Mouse (Mus musculus) neural tube, embryonic 12.5 days (tissue): ENCODE measurements at regions not wholly inside any gene's neighbourhood (a gene's known extent, or its start where the extent isn't known, plus 50 kb on each side); places are given as distances from the start of the nearest gene placed in this dataset.

Experiments used
- ATAC-seq: fragments of 200-750 bp; cut with Nextera tagmentation; 2 replicates; pipeline ENCODE4 v1.8.0; 2017; ENCODE audit warnings: low read depth, mild to moderate bottlenecking, moderate TSS enrichment, moderate library complexity; ENCODE audit not compliant: low FRiP score
- H3K27ac ChIP-seq: fragments of 300-500 bp; sonication (generic); 2 replicates; pipeline ENCODE4 v1.5.1; 2016
- H3K27me3 ChIP-seq: fragments of 300-500 bp; sonication (generic); replicated peaks from 2 replicates; pipeline ENCODE4 v1.6.1; 2016; ENCODE audit warnings: mild to moderate bottlenecking
- H3K36me3 ChIP-seq: fragments of 300-500 bp; sonication (generic); 2 replicates; pipeline ENCODE4 v1.6.1; 2016; ENCODE audit warnings: mild to moderate bottlenecking
- H3K4me1 ChIP-seq: fragments of 300-500 bp; sonication (generic); 2 replicates; pipeline ENCODE4 v1.6.1; 2016
- H3K4me2 ChIP-seq: fragments of 300-500 bp; sonication (generic); replicated peaks from 2 replicates; pipeline ENCODE4 v1.6.1; 2016; ENCODE audit warnings: mild to moderate bottlenecking
- H3K4me3 ChIP-seq: fragments of 300-500 bp; sonication (generic); 2 replicates; pipeline ENCODE4 v1.5.1; 2016
- H3K9ac ChIP-seq: fragments of 300-500 bp; sonication (generic); 2 replicates; pipeline ENCODE4 v1.6.1; 2016; ENCODE audit warnings: mild to moderate bottlenecking
- H3K9me3 ChIP-seq: fragments of 300-500 bp; sonication (generic); 2 replicates; pipeline ENCODE4 v1.6.1; 2016; ENCODE audit warnings: mild to moderate bottlenecking
- WGBS: fragments of 180-500 bp; shearing (Covaris S2); methylation state at CpG from one replicate; pipeline ENCODE4 v1.1.7; 2016; 5-methylcytosine and 5-hydroxymethylcytosine counted together

GRCm38 (mm10) chr10:19412926-19413325, 56.6 kb downstream of the Olig3 start:
- H3K9me3 ChIP-seq, result no peaks in the 10 kb centered on the region
- no peak overlapping the region for H3K4me2 ChIP-seq
- no peak for ATAC-seq
- no peaks in the 10 kb centered on the region for H3K36me3 ChIP-seq
- 36% methylated on average over 2 of the region's 2 CpGs for WGBS
- peaks cover 3% of the 10 kb centered on the region; the same call in 1 of the 2 replicates for H3K27me3 ChIP-seq
- H3K27ac ChIP-seq, result no peak overlapping the region
- no peak overlapping the region for H3K9ac ChIP-seq
- H3K4me3 ChIP-seq, result no peak overlapping the region
- peaks cover 4% of the 10 kb centered on the region; the same call in 1 of the 2 replicates for H3K4me1 ChIP-seq

DNA sequence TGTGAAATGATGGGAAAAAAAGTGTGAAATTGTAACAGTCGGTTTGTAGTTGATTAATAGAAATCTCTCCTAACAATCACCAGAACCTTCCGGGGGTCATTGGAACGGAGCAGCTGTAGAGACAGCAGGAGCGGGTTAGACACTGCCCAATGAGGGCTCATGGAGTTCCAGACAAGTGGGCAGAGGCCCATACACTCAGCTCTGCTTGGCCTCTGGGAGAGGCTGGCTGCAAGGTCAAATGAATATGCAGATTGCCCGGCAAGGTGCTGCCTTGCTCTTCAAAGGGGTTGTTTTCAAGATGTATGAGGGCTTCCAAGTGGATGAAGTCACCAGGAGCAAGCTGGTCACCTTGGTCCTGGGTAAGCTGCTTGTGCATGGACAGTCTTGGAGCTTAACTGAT, 57.6 kb downstream of the Olig3 start:
- H3K27ac ChIP-seq, result no peak overlapping the region
- ATAC-seq, result no peak

DNA sequence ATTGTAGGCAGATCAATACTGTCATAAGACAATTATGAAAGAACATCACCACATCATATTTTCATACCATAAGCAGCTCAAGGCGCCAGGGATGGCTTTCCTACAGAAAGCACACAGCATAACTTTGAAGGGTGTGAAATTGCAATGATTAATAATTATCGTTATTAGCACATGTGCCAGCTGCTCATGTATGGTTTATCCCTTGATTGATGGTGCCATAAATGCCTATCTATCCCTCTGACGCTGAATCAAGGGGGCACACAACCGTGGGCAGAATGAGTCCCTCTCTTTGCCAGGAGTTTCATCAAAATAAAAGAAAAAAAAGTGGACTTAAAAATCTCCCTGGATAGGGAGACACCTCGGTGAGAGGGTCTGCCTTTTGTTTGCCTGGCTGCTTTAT, 58.5 kb downstream of the Olig3 start:
- WGBS, result 8% methylated on average over 5 of the region's 5 CpGs
- Histone ChIP-seq H3K27me3 (no peaks in the 10 kb centered on the region), H3K9me3 (no peaks in the 10 kb centered on the region), H3K4me1 (peaks cover 4% of the 10 kb centered on the region; the same call in 1 of the 2 replicates), H3K36me3 (no peaks in the 10 kb centered on the region), H3K27ac (no peak overlapping the region), H3K4me2 (no peak overlapping the region), H3K4me3 (no peak overlapping the region), H3K9ac (no peak overlapping the region)
- no peak for ATAC-seq

More for the DNA sequence above, 57.6 kb downstream of the Olig3 start:
- WGBS, result 8% methylated on average over 5 of the region's 5 CpGs
- Histone ChIP-seq H3K27me3 (no peaks in the 10 kb centered on the region), H3K9me3 (no peaks in the 10 kb centered on the region), H3K4me2 (no peak overlapping the region), H3K4me1 (peaks cover 4% of the 10 kb centered on the region; the same call in 1 of the 2 replicates), H3K36me3 (no peaks in the 10 kb centered on the region), H3K4me3 (no peak overlapping the region), H3K9ac (no peak overlapping the region)

DNA sequence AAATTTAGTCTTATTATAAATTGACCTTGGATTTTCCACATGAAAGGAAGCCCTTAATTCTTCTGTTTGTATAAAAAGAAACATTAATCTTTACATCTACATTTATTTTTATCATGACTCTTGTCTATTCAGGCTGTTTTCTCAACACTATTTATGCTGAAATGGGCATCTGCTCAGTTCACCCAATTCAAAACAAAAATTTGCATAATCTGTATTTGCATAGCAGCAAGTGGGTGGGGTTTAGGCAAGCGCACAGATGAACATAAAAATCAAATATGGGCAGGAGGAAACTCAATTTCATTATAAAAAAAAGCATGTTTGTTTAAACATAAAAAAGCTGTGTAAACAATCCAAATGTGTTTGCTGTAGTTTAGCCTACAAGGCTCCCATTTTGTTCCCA, 67.7 kb downstream of the Olig3 start:
- Histone ChIP-seq H3K36me3 (no peaks in the 10 kb centered on the region), H3K27ac (no peak overlapping the region), H3K9me3 (no peaks in the 10 kb centered on the region), H3K9ac (no peak overlapping the region), H3K4me3 (no peak overlapping the region), H3K4me1 (no peaks in the 10 kb centered on the region), H3K27me3 (no peaks in the 10 kb centered on the region), H3K4me2 (no peak overlapping the region)
- ATAC-seq, result no peak
- WGBS, result 64% methylated on average over 1 of the region's 1 CpGs

DNA sequence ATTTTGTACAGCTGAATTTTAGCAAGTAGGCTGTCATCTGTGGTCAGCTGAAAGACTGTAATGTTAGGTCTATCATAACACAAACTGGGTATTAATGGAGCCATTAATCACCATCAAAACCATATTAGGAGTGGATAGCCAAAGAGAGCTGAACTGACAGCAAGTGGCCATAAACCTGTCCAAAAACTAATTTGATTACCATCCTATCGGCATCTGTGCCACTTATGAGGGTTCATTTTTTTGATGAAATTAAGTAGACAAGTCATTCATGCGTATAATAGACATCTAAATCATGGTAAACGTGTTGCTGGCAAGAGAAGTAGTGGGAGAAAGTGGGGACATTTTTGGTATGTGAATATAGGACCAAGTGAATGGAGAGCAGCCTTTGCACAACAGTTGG, 68.6 kb downstream of the Olig3 start:
- 56% methylated on average over 3 of the region's 3 CpGs for WGBS
- H3K4me1 ChIP-seq, result no peaks in the 10 kb centered on the region
- no peak overlapping the region for H3K4me3 ChIP-seq
- no peaks in the 10 kb centered on the region for H3K27me3 ChIP-seq
- H3K27ac ChIP-seq, result no peak overlapping the region
- H3K4me2 ChIP-seq, result no peak overlapping the region
- no peaks in the 10 kb centered on the region for H3K36me3 ChIP-seq
- no peak for ATAC-seq
- H3K9ac ChIP-seq, result no peak overlapping the region
- H3K9me3 ChIP-seq, result no peaks in the 10 kb centered on the region

GRCm38 (mm10) chr10:19426835-19427234, 70.5 kb downstream of the Olig3 start:
- WGBS, result 87% methylated on average over 3 of the region's 3 CpGs
- H3K27me3 ChIP-seq, result no peaks in the 10 kb centered on the region
- ATAC-seq, result no peak
- H3K27ac ChIP-seq, result no peak overlapping the region
- H3K4me3 ChIP-seq, result no peak overlapping the region
- no peaks in the 10 kb centered on the region for H3K4me1 ChIP-seq
- H3K36me3 ChIP-seq, result no peaks in the 10 kb centered on the region
- H3K9ac ChIP-seq, result no peak overlapping the region
- H3K9me3 ChIP-seq, result no peaks in the 10 kb centered on the region
- no peak overlapping the region for H3K4me2 ChIP-seq

DNA sequence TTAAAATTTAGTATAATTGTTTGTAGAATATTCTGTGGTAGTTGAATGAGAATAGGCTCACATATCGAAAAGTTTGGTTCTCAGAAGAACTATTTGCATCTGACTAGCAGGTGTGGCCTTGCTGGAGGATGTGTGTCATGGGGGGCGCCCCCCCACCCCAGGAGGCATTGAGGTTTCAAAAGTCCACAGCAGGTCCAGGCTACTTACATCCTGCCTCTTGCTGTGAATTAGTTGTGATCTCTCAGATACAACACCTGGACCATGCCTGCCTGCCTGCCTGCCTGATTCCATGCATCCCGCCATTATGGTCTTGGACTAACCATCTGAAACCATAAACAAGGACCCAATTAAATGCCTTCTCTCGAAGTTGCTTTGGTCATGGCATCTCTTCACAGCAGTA, 76.2 kb downstream of the Olig3 start:
- Histone ChIP-seq H3K4me1 (no peaks in the 10 kb centered on the region), H3K27ac (no peak overlapping the region), H3K36me3 (no peaks in the 10 kb centered on the region), H3K4me3 (no peak overlapping the region), H3K4me2 (no peak overlapping the region), H3K9ac (no peak overlapping the region), H3K27me3 (peaks cover 8% of the 10 kb centered on the region; the same call in 1 of the 2 replicates), H3K9me3 (no peaks in the 10 kb centered on the region)
- no peak for ATAC-seq
- WGBS, result 88% methylated on average over 4 of the region's 4 CpGs

DNA sequence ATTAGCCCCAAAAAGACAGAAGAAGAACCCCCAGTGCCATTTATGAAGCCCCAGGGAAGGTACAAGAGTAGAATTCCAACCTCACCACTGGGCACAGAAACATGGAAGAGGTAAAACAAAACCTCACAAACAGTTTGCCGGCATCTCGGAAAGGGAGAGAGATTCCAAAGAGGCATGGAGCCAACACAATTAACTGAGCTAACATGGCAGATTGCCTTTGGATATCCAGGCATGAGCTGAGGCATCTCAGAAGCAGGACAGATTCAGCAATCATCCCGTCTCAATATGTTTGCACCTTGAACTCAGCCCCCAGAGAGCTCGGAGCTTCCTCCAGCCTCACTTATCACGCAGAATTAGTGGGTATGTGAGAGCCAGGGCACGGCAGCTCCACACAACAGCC, 78.3 kb downstream of the Olig3 start:
- Histone ChIP-seq H3K4me3 (no peak overlapping the region), H3K27ac (no peak overlapping the region), H3K36me3 (no peaks in the 10 kb centered on the region), H3K27me3 (peaks cover 8% of the 10 kb centered on the region; the same call in 1 of the 2 replicates), H3K9me3 (no peaks in the 10 kb centered on the region), H3K4me1 (no peaks in the 10 kb centered on the region), H3K9ac (no peak overlapping the region), H3K4me2 (no peak overlapping the region)
- ATAC-seq, result no peak
- WGBS, result 75% methylated on average over 6 of the region's 6 CpGs

GRCm38 (mm10) chr10:19441807-19442206, 85.5 kb downstream of the Olig3 start:
- 20% methylated on average over 12 of the region's 12 CpGs for WGBS
- no peaks in the 10 kb centered on the region for H3K9me3 ChIP-seq
- H3K36me3 ChIP-seq, result no peaks in the 10 kb centered on the region
- H3K9ac ChIP-seq, result no peak overlapping the region
- peaks cover 8% of the 10 kb centered on the region for H3K4me1 ChIP-seq
- ATAC-seq, result peak; percentile 37; the same call in 1 of the 2 replicates
- H3K27me3 ChIP-seq, result peaks cover 25% of the 10 kb centered on the region
- H3K27ac ChIP-seq, result no peak overlapping the region
- H3K4me3 ChIP-seq, result no peak overlapping the region
- peak overlapping the region; percentile 37; the same call in 1 of the 2 replicates for H3K4me2 ChIP-seq

GRCm38 (mm10) chr10:19443516-19443915, 87.2 kb downstream of the Olig3 start:
- Histone ChIP-seq H3K9me3 (no peaks in the 10 kb centered on the region), H3K4me1 (peaks cover 8% of the 10 kb centered on the region), H3K4me3 (no peak overlapping the region), H3K4me2 (no peak overlapping the region; the same call in 1 of the 2 replicates), H3K27me3 (peaks cover 35% of the 10 kb centered on the region), H3K36me3 (no peaks in the 10 kb centered on the region), H3K27ac (no peak overlapping the region), H3K9ac (no peak overlapping the region)
- ATAC-seq, result no peak
- 19% methylated on average over 8 of the region's 8 CpGs for WGBS

GRCm38 (mm10) chr10:19448838-19449559, 92.7 kb downstream of the Olig3 start:
- no peak overlapping the region for H3K27ac ChIP-seq
- WGBS, result 13% methylated on average over 12 of the region's 12 CpGs
- H3K27me3 ChIP-seq, result peaks cover 47% of the 10 kb centered on the region
- H3K4me1 ChIP-seq, result no peaks in the 10 kb centered on the region
- no peak overlapping the region for H3K9ac ChIP-seq
- H3K9me3 ChIP-seq, result no peaks in the 10 kb centered on the region
- no peak overlapping the region for H3K4me3 ChIP-seq
- no peak for ATAC-seq
- H3K4me2 ChIP-seq, result no peak overlapping the region
- H3K36me3 ChIP-seq, result no peaks in the 10 kb centered on the region

GRCm38 (mm10) chr10:19459053-19459452, 102.7 kb downstream of the Olig3 start:
- no peak overlapping the region for H3K9ac ChIP-seq
- H3K4me2 ChIP-seq, result peak overlapping the region; percentile 42
- peaks cover 3% of the 10 kb centered on the region for H3K4me1 ChIP-seq
- H3K36me3 ChIP-seq, result no peaks in the 10 kb centered on the region
- 33% methylated on average over 11 of the region's 11 CpGs for WGBS
- H3K27me3 ChIP-seq, result peaks cover 38% of the 10 kb centered on the region
- no peaks in the 10 kb centered on the region for H3K9me3 ChIP-seq
- H3K4me3 ChIP-seq, result no peak overlapping the region
- peak; percentile 41; the same call in 1 of the 2 replicates for ATAC-seq
- no peak overlapping the region for H3K27ac ChIP-seq

- no peak overlapping the region for H3K4me3 ChIP-seq
- no peak overlapping the region for H3K9ac ChIP-seq
- no peak overlapping the region for H3K4me2 ChIP-seq
- no peaks in the 10 kb centered on the region for H3K36me3 ChIP-seq
- 42% methylated on average over 5 of the region's 5 CpGs for WGBS
- H3K4me1 ChIP-seq, result peaks cover 3% of the 10 kb centered on the region
- peaks cover 34% of the 10 kb centered on the region; the same call in 1 of the 2 replicates for H3K27me3 ChIP-seq
- no peak overlapping the region for H3K27ac ChIP-seq
- no peaks in the 10 kb centered on the region for H3K9me3 ChIP-seq
- ATAC-seq, result no peak
Observed at GRCm38 (mm10) chr10:19459709-19460108, 103.4 kb downstream of the Olig3 start.
